Mouse (Mus musculus): ENCODE data around the gene P3h2.

P3h2 gene

DNA sequence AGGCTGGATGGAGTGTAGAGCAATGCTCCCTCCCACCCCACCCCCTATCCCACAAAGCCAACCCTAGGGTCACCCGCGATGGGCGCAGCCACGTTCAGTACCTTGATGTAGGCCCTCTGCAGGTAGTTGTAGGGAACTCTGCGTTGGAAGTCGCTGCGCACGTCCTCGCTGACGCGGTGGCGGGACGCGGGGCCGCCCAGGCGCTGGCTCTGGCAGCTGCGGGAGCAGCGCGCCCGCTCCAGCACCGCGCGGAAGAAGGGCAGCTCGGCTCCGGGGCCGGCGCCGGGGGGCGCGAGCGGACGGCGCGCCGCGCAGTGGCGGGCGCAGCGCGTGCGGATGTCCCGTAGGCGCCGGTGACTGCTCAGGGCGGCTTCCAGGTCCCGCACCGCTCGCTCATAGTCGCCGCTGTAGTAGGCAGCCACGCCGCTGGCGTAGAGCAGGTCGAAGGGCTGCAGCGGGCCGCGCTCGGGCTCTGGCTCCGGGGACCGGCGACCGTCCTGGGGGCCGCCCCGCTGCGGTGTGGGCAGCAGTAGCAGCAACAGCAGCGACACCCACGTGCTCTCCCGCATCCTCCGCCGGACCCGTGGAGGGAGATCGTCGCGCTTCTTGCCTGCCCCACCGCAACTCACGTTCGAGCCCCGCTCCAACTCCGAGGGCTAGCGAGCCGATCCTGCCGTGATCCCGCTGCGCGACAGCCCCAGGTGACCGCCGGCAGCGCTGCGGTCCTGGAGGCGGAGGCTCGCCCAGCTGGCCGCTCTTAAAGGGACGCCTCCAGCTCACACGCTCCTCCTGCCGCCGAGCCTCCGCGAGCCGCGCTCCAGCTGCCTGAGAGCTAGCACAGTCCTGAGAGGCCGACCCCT, at the start of gene P3h2:
Gene P3h2, minus strand, starts transcription at position 670 of the 860 bp plus-strand sequence.
- no peak for DNase-seq (ENCODE audit: low read depth, low spot score)

DNA sequence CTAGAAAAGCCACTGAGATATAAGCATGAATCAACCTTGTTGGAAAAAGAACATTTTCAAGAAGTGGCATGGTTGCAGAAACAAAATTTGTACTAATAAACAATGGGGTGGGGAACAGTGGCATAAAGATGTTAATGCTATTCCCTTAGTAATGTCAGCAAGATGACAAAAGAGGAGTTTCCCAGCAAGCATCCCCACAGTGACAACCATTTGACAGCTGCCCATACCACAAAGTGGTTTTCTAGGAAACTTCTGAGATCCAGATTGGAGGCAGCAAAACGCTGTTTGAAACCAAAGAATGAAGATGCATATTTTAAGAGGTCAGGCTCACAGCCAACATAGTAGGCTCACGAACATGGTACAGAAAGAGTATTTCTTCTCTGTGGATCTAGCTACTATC, 46.7 kb upstream of the P3h2 start:
- no peak for DNase-seq (ENCODE audit: low read depth, low spot score)

DNA sequence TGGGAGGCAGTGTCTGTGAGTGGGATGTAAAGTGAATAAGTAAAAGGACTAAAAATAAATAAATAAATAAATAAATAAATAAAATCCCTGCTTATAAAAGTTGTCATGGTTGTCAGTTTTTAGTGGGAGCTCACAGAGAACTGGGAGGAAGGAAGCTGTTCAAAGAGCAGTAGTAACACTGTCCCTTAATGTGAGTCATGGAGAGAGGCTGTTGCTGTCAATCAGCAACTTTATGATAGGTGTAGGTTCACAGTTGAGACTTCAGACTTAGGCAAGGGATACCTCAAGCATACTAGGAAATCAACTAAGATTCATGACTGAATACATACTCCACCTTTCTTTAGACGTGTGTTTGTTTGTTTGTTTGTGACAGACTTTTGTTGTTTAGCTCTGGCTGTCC, 45.4 kb upstream of the P3h2 start:
- DNase-seq (ENCODE audit: low read depth, low spot score) = no peak

DNA sequence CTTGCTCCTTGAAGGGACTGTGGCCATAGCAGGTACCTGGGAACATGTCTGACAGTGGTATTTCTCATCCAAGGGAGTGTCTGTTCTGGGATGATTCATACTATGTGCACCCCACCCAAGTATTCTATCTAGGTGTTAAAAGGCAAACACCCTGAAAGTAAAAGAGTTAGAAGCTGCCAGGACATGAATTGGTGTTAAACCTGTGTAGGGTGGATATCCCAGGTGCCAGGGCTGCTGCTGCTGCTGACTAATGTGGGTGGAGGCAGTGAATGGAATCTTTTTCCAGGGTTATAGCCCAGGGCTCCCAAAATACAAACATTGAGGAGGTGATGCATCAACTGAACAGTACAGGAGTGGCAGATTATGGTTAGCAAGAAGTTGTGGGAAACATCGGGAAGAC, 41.3 kb upstream of the P3h2 start:
- no peak for DNase-seq (ENCODE audit: low read depth, low spot score)

DNA sequence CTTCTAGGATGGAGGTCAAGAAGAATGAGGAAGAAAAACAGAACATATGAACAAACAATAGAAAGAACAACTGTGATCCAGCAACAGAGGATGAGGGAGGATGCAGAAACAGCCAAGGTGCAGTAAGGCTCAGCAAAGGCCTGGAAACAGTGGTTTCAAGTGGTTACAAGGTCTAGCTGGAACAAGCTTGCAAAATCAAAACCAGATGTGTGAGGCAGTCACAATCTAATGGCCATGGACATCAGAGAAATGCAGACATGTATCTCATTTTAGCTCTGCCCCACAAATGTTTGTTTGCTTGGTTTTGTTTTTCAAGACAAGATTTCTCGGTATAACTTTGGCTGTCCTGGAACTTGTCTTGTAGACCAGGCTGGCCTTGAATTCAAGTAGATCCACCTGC, 25.5 kb upstream of the P3h2 start:
- no peak for DNase-seq (ENCODE audit: low read depth, low spot score)

DNA sequence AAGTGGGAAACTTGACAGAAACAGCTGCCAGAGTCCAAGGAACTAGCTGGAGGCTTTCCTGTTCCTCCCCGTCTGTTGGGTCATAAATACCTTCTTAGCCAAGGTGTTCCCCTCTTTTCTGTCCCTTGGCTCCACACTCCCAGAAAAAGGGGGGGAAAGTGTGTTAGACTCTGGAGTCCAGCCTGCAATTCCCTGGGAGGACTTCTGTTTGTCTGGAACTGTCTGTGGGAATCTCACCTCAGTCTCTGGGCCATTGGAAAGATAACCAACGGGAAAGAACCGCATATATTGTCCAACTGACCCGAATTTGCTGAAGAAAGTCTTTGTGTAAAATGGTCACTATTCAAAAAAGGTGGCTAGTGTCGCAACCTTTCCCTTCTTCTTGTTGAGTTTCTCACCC, 1.0 kb upstream of the P3h2 start:
- DNase-seq (ENCODE audit: low read depth, low spot score) = no peak

DNA sequence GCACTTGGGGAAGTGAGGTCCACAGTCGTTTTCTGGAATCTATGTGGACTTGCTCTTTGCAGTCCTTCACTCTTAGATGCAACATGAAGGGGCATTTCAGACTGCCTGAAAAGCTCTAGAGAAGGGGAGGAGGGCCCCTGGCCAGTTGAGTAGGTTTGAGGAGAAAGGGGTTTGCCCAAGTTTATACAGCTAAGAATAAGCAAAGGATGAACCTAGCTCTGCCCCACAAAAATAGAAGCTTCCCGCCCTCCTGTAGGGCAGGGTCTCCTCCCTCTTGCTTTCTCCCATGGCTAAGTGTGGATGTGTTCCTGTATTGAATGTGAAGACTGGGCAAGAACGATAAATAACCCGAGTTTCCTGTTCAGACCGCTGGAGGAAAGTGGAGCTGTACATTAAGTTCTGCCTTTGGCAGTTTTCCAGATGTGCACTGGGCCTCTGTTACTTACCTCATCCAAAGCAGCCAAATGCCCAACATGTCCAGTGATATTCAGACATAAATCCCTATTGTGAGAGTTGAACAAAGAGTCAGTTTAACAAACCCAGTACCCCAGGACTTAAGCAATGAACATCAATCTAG, 545 bp upstream of the P3h2 start:
- DNase-seq (ENCODE audit: low read depth, low spot score) = no peak

DNA sequence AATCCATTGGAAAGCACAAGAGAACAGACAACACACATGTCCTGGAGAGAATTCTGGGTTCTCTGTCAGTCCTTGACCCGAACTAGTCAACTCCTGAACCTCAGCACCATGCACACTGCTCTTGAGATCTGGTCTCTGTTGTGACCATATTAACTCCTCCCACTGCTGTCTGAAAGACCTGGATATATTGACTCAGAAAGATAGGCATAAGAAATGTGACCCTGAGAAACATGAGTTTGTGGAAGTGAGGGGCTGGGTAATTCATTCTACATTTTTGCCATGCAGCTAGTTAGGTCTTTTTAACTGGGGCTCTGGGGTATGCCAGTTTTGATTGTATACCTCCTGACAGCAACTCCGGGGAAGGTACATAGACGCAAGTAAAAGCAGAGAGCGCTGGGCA, 1.3 kb downstream of the P3h2 start:
- DNase-seq (ENCODE audit: low read depth, low spot score) = no peak

DNA sequence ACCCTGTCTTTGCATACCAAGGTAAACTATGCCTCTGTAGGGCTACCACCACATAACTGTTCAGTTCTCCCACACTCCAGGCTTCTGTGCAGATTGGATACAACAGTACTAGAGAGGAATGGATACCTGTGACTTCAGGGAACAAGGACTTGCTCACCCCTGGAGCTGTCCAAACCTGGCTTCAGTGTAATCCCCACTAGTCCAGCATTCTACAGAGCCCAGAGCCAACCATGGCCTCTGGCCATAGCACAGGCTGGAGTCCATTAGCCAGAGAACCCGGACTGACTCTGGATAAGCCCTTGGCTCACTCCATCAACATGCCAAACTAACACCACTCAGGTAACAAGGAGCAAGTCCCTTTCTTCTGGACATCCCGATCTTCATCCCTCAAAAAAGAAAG, 2.7 kb downstream of the P3h2 start:
- no peak for DNase-seq (ENCODE audit: low read depth, low spot score)

DNA sequence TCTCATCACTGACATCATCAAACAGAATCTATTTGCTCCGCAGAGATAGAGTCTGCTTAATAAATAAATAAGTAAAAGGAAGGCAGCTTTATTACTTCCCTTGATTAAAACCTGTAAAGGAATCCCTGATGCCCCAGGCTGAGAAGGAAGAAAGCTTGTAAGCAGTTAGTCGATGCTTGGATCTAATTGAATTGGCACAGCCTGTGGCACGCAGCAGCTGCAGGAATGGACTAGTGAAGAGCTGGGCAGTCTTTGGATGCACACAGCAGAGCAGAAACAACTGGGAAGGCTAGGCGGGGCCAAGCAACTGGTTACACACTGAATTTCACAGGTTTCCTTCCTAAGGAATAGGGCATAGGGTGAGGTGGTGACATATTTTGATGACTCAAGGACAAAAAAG, 5.4 kb downstream of the P3h2 start:
- no peak for DNase-seq (ENCODE audit: low read depth, low spot score)

DNA sequence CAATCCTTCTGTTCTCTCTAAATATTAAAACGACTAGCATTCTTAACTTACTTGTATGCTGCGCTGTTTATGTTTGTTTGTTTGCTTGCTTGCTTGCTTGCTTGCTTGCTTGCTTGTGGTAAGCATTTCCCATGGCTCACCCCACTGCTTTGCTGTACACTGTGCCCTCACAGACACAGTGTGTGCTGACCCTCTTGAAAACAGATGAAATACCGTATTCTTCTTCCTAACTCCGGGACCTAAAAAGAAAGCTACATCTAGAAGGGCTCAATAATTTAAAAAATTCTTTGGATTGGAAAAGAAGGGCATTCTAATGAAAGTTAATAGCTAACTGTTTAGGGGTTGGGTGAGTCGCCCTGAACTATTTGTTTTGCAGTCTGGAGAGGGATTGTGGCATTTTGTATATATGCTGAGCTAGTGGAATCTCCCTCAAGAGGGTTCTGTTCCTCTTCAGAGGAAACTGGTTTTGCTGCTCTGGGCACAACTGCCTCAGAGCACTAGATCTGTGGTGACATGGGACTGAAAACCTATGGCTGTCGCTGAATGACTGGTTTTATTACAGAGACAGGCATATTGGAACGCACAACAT, 9.8 kb downstream of the P3h2 start:
- DNase-seq (ENCODE audit: low read depth, low spot score) = no peak

DNA sequence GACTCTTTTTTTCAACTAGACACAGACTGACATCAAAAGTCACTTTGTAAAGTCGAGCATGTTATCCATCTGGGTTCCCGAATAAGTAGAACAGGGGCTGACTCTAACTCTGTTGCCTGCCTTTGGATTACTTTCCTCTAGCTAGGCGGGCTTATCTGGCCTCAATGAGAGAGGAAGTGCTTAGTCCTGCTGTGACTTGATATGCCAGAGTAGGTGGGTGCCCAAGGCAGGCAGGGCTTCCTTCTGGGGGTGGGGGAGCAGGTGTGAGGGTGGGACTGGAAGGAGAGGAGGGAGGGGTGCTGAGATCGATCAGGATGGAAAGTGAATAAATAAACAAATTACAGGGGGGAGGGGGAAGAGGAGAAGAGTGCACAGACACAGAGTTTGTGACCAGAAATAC, 11.7 kb downstream of the P3h2 start:
- DNase-seq (ENCODE audit: low read depth, low spot score) = no peak

DNA sequence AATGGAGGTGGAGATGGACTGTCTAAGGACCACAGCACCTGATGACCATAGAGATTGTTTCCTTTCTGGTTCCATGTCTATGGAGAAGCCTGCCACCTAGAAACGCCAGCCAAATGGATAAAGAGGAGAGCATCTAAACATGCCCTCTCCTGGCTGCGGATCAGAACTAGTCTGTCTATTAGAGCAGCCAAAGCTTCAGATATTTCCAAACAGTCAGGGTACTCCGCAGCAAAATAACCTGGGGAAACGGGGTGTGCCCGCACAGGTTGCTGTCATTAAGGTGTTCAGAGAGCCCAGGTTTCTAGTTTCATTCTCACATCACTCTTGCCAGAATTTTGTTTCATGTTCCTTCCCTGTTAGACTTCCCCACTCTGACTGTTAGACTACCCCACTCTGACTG, 16.6 kb downstream of the P3h2 start:
- DNase-seq (ENCODE audit: low read depth, low spot score) = no peak

DNA sequence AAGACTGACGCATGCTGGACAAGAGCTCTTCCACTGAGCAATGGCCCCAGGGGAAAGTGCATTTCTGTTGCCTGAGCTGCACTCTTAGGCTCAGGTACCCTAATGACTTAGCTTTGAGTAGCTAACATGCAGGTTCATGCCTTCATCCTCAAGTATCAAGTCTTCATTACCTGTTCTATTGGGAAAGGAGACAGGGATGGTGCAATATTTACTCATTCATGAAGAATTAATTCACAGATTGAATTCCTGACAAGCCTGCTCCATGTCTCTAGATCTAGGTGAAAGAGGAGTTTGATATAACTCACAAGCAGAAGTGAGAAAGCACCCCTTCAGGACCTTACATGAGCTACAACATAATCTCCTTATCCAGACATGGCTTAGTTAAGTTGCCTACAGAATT, 17.3 kb downstream of the P3h2 start:
- no peak for DNase-seq (ENCODE audit: low read depth, low spot score)

DNA sequence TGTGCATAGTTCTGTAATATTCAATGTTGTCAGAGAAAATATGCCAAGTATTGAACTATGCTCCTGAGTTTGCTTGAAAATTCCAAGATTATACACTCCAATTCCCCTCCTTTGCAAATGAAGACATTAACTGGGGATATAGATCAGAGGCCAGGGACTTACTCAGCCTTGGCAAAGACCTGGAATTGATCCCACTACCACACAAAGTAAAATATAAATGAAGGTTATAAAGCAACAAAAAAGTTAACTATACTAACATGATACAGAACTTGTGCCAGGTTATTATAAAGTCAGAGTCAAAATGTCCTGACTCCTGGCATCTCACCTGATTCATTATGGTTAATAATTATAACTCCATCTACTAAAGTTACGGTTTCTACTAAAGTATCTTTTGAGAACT, 18.6 kb downstream of the P3h2 start:
- DNase-seq (ENCODE audit: low read depth, low spot score) = no peak

DNA sequence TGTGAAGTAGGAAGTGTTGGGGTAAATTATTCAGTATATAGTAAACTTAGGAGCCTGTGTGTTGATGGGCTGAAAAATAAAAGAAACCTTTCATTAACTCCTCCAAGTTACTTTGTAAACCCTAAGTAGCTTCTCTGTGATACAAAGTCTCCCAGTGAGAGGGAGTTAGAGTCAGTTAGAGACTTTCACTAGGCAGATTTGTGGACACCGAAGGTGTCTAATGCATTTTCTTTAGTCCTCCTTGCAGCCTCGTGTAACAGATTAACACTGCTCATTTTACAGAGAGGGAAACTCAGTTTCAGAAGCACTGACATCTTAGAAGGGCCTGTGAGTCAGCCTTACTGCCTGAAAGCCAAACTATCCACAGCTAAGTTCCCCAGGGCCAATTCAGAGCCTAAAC, 20.4 kb downstream of the P3h2 start:
- DNase-seq (ENCODE audit: low read depth, low spot score) = no peak

DNA sequence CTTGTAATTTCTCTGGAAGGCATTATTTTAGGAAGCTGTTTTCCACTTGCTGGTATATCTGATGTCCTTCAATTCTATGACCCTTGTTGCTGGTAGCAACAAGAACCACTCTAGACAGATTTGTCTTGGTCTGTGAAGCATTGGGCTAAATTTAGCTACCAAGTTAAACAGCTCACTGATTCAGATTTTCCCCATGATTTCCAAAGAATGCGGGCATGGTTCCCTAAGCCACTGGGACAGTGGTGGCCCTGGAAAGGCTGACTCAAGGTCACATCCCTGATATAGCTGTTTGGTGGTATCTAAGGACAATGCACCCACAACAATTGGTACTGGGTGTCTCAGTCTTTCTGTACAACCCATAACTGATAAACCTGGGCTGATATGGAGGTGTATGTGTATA, 22.8 kb downstream of the P3h2 start:
- DNase-seq (ENCODE audit: low read depth, low spot score) = no peak

DNA sequence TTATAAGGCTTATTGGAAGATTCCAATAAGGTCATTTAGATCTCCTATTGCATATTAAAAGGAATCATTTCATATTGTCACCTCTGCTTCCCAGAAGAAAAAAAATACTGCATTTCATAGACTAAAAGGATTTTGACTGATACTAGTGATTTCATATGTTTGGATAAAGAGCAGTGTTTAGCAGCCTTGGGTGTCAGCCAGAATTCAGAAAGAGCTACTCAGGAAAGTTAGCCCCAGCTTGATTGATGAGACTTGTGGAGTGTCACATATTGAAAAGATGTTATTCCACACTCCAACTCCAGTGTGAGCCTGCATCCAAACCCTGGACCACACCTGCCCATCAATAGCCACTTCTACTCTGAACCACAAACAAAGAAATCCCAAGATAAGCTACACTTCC, 23.2 kb downstream of the P3h2 start:
- DNase-seq (ENCODE audit: low read depth, low spot score) = no peak

DNA sequence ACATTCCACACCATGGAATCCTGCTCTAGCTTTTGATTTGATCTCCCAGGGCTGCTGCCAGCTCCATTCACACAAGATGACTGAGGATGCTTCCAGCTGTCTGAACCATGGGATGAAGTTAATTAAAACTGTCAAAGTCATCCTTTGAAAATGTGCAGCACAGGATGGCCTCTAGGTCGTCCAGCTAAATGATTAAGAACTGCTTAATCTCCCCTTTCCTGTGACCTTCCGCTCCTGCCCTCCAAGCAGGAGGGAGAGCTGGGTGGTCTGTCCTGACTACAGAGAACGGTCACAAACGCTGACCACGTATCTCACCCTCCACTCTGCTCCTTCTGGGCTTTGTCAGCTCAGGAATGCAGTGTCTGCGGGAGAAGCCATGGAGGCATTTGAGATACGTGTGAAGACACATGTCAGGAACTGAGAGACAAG, 26.6 kb downstream of the P3h2 start:
- no peak for DNase-seq (ENCODE audit: low read depth, low spot score)

DNA sequence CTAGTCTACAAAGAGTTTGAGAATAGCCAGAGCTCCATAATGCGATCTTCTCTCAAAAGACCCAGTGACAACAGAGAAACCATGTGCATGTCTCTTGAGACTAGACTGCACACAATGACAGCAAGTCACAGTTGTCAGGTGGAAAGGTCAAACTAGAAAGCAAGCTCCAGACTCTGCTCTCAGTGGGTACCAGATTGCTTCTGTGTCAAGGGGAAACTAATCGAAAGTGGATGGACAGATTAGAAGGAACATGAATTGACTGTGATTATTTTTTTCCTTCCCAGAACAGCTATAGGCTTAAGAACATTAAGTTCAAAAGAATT, 27.5 kb downstream of the P3h2 start:
- DNase-seq (ENCODE audit: low read depth, low spot score) = no peak

DNA sequence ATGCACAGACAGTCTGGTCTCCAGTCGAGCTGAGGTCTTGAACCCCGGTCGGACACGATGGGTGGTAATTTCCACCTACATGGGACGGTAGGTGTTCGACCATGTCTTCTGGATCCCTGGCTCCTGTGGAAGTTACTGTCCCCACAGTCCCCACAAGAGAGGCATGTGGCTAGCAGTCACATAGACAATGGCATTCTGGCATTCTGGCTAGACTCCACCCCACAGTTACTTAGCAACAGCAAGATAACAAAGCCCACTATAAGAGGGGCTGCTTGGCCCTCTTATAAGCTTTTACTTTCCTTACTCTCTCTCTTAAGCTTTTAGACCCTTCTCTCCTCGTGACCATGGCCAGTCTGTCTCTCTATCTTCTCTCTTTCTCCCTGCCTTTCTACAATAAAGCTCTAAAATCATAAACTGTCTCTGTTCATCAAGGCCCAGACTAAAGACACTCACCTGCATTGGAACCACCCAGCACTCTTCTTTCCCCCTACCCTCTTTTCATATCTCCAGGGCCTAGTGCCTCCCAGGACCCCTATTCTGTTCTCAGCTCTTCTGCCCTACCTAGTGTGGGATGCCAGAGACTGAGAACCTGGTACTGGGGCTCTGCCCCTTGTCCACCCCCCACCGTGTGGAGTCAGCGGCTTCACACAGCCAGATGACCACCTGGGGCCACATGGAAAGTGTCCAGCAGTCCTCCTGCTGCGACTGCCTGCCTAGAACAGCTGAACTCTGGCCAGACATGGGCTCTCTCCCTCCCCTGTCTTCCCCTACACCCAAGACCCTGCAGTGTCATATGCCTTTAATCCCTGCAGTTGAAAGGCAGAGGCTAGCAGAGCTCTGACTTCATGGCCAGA, 28.1 kb downstream of the P3h2 start:
- no peak for DNase-seq (ENCODE audit: low read depth, low spot score)

DNA sequence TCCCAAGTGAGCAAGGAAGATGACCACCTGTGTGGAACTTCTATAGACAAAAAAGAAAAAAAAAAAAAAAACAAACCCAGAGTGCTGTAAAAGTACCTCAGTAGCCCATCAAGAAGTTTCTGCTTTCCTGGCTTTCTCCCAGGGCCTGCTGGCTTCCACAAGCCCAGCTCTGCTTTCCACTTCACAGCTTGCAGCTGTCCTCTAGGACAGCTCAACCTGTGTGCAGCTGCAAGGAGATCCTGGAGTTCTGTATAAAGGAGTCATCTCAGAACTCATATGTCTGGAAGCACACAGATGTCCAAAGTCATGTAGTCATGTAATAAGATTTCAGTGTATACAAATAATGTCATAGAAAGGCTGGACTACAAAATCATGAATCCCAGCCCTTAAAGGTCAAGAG, 30.5 kb downstream of the P3h2 start:
- no peak for DNase-seq (ENCODE audit: low read depth, low spot score)

All from c-Kit-negative CD71-positive TER-119-positive erythroid progenitor cells, embryonic 14.5 days (primary cell).